ENCODE assay signal across 8 mouse cellular contexts in the genomic region with DNA sequence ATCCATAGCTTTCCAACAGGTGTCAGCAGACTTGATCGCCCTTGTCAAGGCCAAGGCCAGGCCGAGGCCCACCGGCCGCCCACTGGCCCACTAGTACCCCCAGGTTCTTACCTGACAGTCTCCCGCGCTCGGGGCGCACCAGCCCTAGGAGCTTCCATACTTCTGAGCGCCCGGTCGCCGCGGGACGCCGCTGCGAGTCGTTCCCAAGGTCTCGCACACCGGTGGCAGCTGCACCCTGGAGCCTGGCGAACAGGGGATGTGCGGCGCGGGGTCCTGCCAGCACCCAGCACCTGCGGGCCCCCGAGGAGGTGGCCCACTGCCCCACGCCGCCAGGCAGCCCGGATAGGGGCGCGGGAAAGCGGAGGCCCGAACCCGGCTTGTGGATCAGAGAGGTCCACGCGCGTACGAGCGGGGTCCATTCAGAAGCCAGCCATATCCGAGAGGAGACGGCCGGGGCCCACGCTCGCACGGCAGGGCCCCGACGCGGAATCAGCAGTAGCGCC. TPM values are rescaled to one million over a fixed set of nuclear protein-coding genes. Genes with fewer than 3 reads are reported as not detected.
A peak's percentile ranks its signal among the peaks of the same experiment; 100 is the strongest.
DNase-seq lines count a peak whose midpoint lies in the region; ATAC-seq and TF ChIP-seq lines count a peak whose summit lies in the region.

No protein-coding gene starts in this region.

- intact Hi-C loops in heart, adult 2 months (cut with DNase I) = loop anchor here (2.0 kb wide), 2 partner anchors 32 to 38 kb away; a partner anchor contains a TSS
- intact Hi-C loops in heart, postnatal 10 days (cut with DNase I) = loop anchor here (2.0 kb wide), 2 partner anchors 32 to 38 kb away; a partner anchor contains a TSS

- H3K9ac ChIP-seq in heart, adult 2 months (ENCODE audit: low read depth, low read length) = peak overlapping the region; percentile 88
- peak overlapping the region; percentile 74 for H3K9ac ChIP-seq in hindbrain, embryonic 11.5 days (ENCODE audit: low read depth, low read length)
- H3K9ac ChIP-seq in limb, embryonic 15.5 days = peak overlapping the region; percentile 59

- H3K27me3 ChIP-seq in heart, adult 2 months (ENCODE audit: control insufficient read depth, insufficient read depth, low read length) = no peaks in the 10 kb centered on the region
- H3K27me3 ChIP-seq in hindbrain, embryonic 11.5 days (ENCODE audit: control insufficient read depth, insufficient read depth, low read length) = no peaks in the 10 kb centered on the region
- no peaks in the 10 kb centered on the region for H3K27me3 ChIP-seq in limb, embryonic 15.5 days

- H3K27ac ChIP-seq in heart, adult 2 months = peak overlapping the region; percentile 90
- H3K27ac ChIP-seq in hindbrain, embryonic 11.5 days (ENCODE audit: low read depth, low read length) = peak overlapping the region; percentile 71
- H3K27ac ChIP-seq in limb, embryonic 15.5 days = peak overlapping the region; percentile 78

- no peaks in the 10 kb centered on the region for H3K9me3 ChIP-seq in hindbrain, embryonic 11.5 days (ENCODE audit: control insufficient read depth, low read length)
- no peaks in the 10 kb centered on the region for H3K9me3 ChIP-seq in limb, embryonic 15.5 days

- no peak for TF ChIP-seq EP300 in heart, adult 2 months (IDR thresholded peaks at IDR 0.05; ENCODE audit: insufficient read depth, low read depth, low read length)

- H3K4me3 ChIP-seq in heart, adult 2 months = peak overlapping the region; percentile 89
- peak overlapping the region; percentile 71 for H3K4me3 ChIP-seq in hindbrain, embryonic 11.5 days (ENCODE audit: low read depth, low read length)
- H3K4me3 ChIP-seq in limb, embryonic 15.5 days = peak overlapping the region; percentile 85

- no peak for TF ChIP-seq POLR2A in heart, adult 2 months (IDR thresholded peaks at IDR 0.05; ENCODE audit: insufficient read depth, low read depth, low read length)

- peaks cover 10% of the 10 kb centered on the region for H3K4me1 ChIP-seq in heart, adult 2 months (ENCODE audit: control insufficient read depth, insufficient read depth, low read length)
- H3K4me1 ChIP-seq in hindbrain, embryonic 11.5 days (replicated peaks; ENCODE audit: control insufficient read depth, insufficient read depth, low read length) = peaks cover 2% of the 10 kb centered on the region; the same call in 1 of the 2 replicates
- peaks cover 14% of the 10 kb centered on the region for H3K4me1 ChIP-seq in limb, embryonic 15.5 days

- no peak for TF ChIP-seq CTCF in heart, adult 2 months (IDR thresholded peaks at IDR 0.05)

- H3K36me3 ChIP-seq in heart, adult 2 months (ENCODE audit: control insufficient read depth, insufficient read depth, low read length) = no peaks in the 10 kb centered on the region
- H3K36me3 ChIP-seq in hindbrain, embryonic 11.5 days (ENCODE audit: control insufficient read depth, insufficient read depth, low read length) = no peaks in the 10 kb centered on the region
- no peaks in the 10 kb centered on the region for H3K36me3 ChIP-seq in limb, embryonic 15.5 days

- H3K4me2 ChIP-seq in hindbrain, embryonic 11.5 days (replicated peaks; ENCODE audit: low read depth, low read length) = peak overlapping the region; percentile 97
- peak overlapping the region; percentile 90 for H3K4me2 ChIP-seq in limb, embryonic 15.5 days

- no peak for DNase-seq in heart, adult 2 months
- no peak for DNase-seq in heart, postnatal 10 days
- DNase-seq in CD8-positive naive resting alpha-beta T cell, adult 2 months (ENCODE audit: low read depth in 2 of 2, low spot score in 2 of 2) = peak; percentile 14 to 24
- DNase-seq in cerebellum, adult 9-10 months = peak; percentile 50
- no peak for DNase-seq in hindbrain, embryonic 11.5 days (ENCODE audit: low spot score)
- DNase-seq in ovary, postnatal 10 days (ENCODE audit: low spot score) = peak; percentile 7
- DNase-seq in c-Kit-positive CD71-positive TER-119-positive erythroid progenitor cells, embryonic 14.5 days (ENCODE audit: low spot score) = no peak

- ATAC-seq in hindbrain, embryonic 11.5 days (ENCODE audit: low FRiP score) = peak; percentile 43
- no peak for ATAC-seq in limb, embryonic 15.5 days (ENCODE audit: insufficient number of reproducible peaks, low FRiP score, low TSS enrichment, low read depth)

- under 1% methylated on average over 46 of the region's 48 CpGs for WGBS in heart, adult 2 months
- WGBS in hindbrain, embryonic 11.5 days = 1% methylated on average over 38 of the region's 48 CpGs
- WGBS in limb, embryonic 15.5 days = under 1% methylated on average over 48 of the region's 48 CpGs

- no peaks in the 10 kb centered on the region; the same call in 1 of the 2 replicates for H3K79me2 ChIP-seq in heart, adult 2 months (replicated peaks; ENCODE audit: control insufficient read depth, insufficient read depth, low read length)

RNA-seq across cellular contexts. Expression of a gene that starts 0.6 kb away (rescaled TPM):
- total RNA-seq in heart, adult 2 months (2021) = 10 to 100 TPM; 40.2 to 44.2 TPM
- 19.1 and 27.6 TPM in 2 replicates for polyA plus RNA-seq in heart, adult 2 months (2012; rRNA removed)
- 10 to 100 TPM; 39.6 to 45.6 TPM for total RNA-seq in heart, postnatal 10 days (2021)
- 17.5 and 18.3 TPM in 2 replicates for polyA plus RNA-seq in hindbrain, embryonic 11.5 days (2014; fragmentation: Nextera tagmentation; extraction: Ambion mirVana)
- polyA plus RNA-seq in limb, embryonic 15.5 days (2015; fragmentation: Nextera tagmentation; extraction: Ambion mirVana) = 14.2 and 17.7 TPM in 2 replicates

RNA-seq across cellular contexts. Expression of a gene that starts 33.3 kb away (rescaled TPM):
- 10 to 100 TPM in 1 of 2 experiments, 1 to 10 TPM in 1; 9.9 to 10.8 TPM for total RNA-seq in heart, adult 2 months (2021)
- polyA plus RNA-seq in heart, adult 2 months (2012; rRNA removed) = 7.2 and 12.3 TPM in 2 replicates
- total RNA-seq in heart, postnatal 10 days (2021) = 10 to 100 TPM; 14.5 to 14.6 TPM
- polyA plus RNA-seq in hindbrain, embryonic 11.5 days (2014; fragmentation: Nextera tagmentation; extraction: Ambion mirVana) = 50.1 and 52.3 TPM in 2 replicates
- 25.5 and 27.0 TPM in 2 replicates for polyA plus RNA-seq in limb, embryonic 15.5 days (2015; fragmentation: Nextera tagmentation; extraction: Ambion mirVana)

RNA-seq across cellular contexts. Expression of a gene that starts 38.9 kb away (rescaled TPM):
- 10 to 100 TPM; 12.0 to 13.2 TPM for total RNA-seq in heart, adult 2 months (2021)
- polyA plus RNA-seq in heart, adult 2 months (2012; rRNA removed) = 17.7 and 23.5 TPM in 2 replicates
- total RNA-seq in heart, postnatal 10 days (2021) = 10 to 100 TPM; 22.0 to 24.9 TPM
- 32.1 and 42.9 TPM in 2 replicates for polyA plus RNA-seq in hindbrain, embryonic 11.5 days (2014; fragmentation: Nextera tagmentation; extraction: Ambion mirVana)
- 30.1 and 34.4 TPM in 2 replicates for polyA plus RNA-seq in limb, embryonic 15.5 days (2015; fragmentation: Nextera tagmentation; extraction: Ambion mirVana)

RNA-seq across cellular contexts. Expression of a gene that starts 39.0 kb away (rescaled TPM):
- total RNA-seq in heart, adult 2 months (2021) = 1 to 10 TPM; 6.2 to 6.3 TPM
- polyA plus RNA-seq in heart, adult 2 months (2012; rRNA removed) = 2.6 and 3.5 TPM in 2 replicates
- 1 to 10 TPM; 7.0 to 8.6 TPM for total RNA-seq in heart, postnatal 10 days (2021)
- polyA plus RNA-seq in hindbrain, embryonic 11.5 days (2014; fragmentation: Nextera tagmentation; extraction: Ambion mirVana) = 7.3 and 7.6 TPM in 2 replicates
- polyA plus RNA-seq in limb, embryonic 15.5 days (2015; fragmentation: Nextera tagmentation; extraction: Ambion mirVana) = 4.7 and 5.0 TPM in 2 replicates

Comparison
In these comparisons a context has a peak if more than half of its experiments do, and no peak if none do; other contexts are left out.
1. DNase-seq: peak in CD8-positive naive resting alpha-beta T cell, adult 2 months (2 of 2), cerebellum, adult 9-10 months (single experiment) and ovary, postnatal 10 days (single experiment); none in heart, adult 2 months (0 of 2), heart, postnatal 10 days (0 of 2), hindbrain, embryonic 11.5 days (single experiment) and c-Kit-positive CD71-positive TER-119-positive erythroid progenitor cells, embryonic 14.5 days (single experiment).
2. Peak in every context shown above with its lines, with median percentiles within 50 percentile points of each other: H3K27ac ChIP-seq, H3K4me3 ChIP-seq and H3K9ac ChIP-seq.